Mouse (Mus musculus): Measurements from ENCODE around the gene Dner.

Dner gene

GRCm38 (mm10) chr1:84536069-84536468 is 160.0 kb downstream of the Dner start:
- DNase-seq (ENCODE audit: low spot score in 2 of 2) = no peak

GRCm38 (mm10) chr1:84525514-84525913 is 170.5 kb downstream of the Dner start:
- DNase-seq (ENCODE audit: low spot score in 2 of 2) = no peak

DNA sequence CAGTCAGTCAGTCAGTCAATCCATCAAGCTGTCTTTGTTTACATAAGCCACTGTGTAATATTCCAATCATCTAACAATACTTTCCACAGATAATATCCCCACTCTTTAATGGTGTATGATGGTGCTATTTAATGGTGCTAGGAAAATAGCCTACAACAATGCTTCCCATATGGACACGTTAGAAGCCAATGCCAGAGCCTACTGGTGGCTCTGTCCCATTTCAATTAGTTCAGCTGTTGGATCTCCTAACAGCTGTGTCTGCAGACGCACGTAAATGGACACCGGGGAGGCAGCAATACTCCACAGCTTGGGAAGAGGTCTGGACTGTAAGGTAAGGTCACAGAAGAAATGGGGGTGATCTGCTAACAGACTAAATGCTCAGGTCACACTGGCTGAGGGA is 171.6 kb downstream of the Dner start:
- DNase-seq (ENCODE audit: low spot score in 2 of 2) = no peak

- DNase-seq (ENCODE audit: low spot score in 2 of 2) = no peak
Measured at GRCm38 (mm10) chr1:84522963-84523280, 173.1 kb downstream of the Dner start.

DNA sequence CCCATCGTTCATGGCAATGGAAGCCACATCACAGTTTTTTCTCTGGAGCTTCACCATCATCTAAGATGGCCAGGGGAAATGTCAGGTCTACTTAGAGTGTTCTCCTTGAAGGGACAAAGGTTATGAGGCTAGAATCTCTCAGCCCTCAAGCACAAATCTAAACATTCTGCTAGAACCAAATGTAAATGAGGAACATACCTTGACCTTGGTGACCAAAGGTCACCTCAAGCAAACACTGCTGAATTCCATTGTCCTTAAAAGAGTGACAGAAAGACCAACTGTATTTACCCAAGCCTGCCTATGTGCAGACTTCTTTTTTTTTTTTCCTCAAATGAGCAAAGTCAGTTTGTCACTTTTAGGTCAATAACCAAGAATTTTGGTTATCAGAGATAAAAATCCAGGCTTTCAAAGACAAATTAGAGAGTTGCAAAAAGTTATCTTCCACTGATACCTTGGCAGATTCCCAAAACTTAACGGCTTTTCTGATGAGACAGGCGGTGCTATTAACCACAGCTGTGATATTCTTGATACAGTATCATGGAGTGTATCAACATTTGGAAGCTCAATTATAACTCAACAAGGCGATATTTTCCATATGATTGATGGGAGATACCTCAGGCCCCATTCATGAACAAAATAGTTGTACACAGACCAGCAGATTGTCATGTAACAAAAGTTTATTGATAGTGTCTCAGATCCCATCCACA is 173.6 kb downstream of the Dner start:
- DNase-seq (ENCODE audit: low spot score in 2 of 2) = no peak

GRCm38 (mm10) chr1:84518347-84518746 is 177.7 kb downstream of the Dner start:
- no peak for DNase-seq (ENCODE audit: low spot score in 2 of 2)

DNA sequence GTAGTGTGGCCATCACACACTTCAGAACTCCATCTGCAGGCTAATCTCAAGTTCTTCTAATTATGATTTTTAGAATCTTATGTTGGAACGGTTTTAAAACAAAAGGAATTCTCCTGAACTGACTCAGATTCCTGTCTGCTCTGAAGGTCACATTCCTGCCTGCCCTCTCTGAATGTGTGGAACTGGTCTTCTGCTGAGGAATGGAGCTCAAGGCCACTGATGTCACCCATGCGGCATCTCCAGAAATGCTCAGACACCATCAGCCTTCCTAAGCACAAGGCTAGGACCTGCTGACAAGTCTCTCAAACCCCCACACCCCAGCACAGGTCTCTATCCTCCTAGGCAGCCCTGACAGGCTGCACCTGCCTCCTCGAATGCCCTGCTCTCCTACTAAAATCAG is 182.8 kb downstream of the Dner start:
- DNase-seq (ENCODE audit: low spot score in 2 of 2) = no peak

DNA sequence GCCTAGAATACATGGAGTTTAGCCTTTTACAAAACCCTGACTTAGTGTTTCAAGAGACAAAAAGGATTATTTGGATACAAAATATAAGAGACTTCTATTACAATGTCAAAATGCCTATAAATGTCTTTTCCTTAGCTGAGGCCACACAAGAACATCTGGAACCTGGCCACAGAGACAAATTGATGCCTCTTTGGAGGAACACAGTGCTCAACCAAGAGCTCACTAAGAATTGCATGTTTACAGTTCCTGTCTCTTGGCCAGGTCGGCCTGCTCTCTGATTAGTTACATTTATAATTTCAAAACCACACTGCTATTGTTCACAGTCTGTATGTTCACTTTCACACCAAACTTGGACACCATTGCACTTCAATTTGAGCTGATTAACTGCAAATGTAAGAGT is 187.5 kb downstream of the Dner start:
- no peak for DNase-seq (ENCODE audit: low spot score in 2 of 2)

DNA sequence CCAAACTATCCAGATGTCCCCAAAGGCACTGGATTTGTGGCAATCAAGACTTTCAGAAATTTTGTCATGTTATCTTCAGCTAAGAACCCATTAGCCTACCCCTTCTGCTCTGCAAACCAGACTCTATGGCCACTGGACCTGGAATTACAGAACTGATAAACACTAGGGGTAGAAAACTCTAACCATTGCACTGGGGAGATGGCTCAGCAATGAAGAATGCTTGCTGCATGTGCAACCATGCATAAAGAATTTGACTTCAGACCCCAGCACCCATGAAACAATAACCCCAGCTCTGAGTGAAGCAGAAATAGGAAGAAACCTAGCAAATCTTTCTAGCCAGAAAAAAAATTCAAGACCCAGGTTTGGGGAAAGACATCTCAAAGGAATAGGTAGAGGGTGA is 188.5 kb downstream of the Dner start:
- DNase-seq (ENCODE audit: low spot score in 2 of 2) = no peak

DNA sequence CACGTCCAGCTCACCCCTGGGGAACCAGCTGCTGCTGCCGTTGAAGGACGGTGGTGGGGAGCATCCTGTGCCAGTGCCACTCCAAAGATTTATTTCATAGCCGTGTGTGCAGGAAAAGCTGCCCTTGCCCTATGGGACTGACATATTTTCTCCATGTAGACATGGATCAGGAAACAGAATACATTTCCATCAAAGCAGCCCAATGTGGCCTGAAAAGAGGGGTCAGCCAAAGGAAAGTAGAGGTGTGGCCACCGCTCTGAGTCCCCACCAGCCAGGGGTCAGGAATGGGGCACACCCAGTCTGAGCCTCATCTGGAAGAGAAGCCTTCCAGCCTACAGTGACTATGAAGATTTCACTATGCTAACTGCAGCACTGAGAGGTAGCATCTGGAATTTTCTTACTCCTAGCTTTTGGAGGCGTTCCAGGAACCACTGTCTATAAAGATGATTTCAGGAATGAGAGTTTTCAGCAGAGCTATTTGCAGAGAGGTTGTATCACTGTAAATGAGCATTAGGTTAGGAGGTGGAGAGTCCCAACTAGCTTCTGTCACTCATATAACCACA is 189.0 kb downstream of the Dner start:
- DNase-seq (ENCODE audit: low spot score in 2 of 2) = no peak

GRCm38 (mm10) chr1:84500673-84501072 is 195.3 kb downstream of the Dner start:
- no peak for DNase-seq (ENCODE audit: low spot score in 2 of 2)

GRCm38 (mm10) chr1:84491732-84492131 is 204.3 kb downstream of the Dner start:
- DNase-seq (ENCODE audit: low spot score in 2 of 2) = no peak

GRCm38 (mm10) chr1:84488546-84488945 is 207.5 kb downstream of the Dner start:
- DNase-seq (ENCODE audit: low spot score in 2 of 2) = no peak

DNA sequence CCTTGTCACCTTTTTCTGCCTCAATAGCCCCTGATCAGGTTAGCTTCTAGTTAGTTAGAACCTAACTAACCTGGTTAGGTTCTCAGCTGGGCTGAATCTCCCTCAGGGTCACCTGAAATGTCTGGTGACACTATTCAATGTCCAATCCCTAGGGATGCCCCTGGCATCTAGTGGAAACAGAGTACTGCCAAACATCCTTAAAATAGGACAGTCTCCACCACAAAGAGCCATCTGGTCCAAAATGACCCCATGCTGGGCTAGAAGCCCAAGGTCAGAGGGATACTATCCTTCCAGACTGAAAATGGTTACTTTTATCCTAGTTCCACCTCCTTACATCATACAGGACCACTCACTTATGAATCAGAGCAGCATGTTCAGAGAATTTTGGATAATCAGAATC is 211.0 kb downstream of the Dner start:
- no peak for DNase-seq (ENCODE audit: low spot score in 2 of 2)

GRCm38 (mm10) chr1:84484577-84484976 is 211.4 kb downstream of the Dner start:
- no peak for DNase-seq (ENCODE audit: low spot score in 2 of 2)

GRCm38 (mm10) chr1:84479976-84480375 is 216.0 kb downstream of the Dner start:
- no peak for DNase-seq (ENCODE audit: low spot score in 2 of 2)

GRCm38 (mm10) chr1:84474274-84474673 is 221.7 kb downstream of the Dner start:
- no peak for DNase-seq (ENCODE audit: low spot score in 2 of 2)

DNA sequence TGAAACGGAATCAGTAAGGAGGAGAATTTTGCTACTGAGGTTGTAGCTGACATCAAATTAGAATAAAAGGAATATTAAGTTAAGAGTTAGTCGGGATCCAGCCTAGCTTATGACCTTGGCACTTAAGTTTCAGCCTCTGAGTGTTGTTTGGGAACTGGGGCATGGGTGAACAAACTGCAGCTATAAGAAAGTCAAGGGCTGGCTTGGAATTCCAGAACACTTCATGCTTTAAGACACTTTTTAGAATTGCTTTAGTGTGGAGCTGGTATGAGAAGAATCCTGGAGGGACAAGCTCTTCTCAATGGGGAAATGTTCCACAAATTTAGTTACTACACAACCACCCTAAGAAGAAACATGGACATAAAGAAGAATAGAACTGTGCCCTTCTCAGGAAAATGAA is 223.8 kb downstream of the Dner start:
- DNase-seq (ENCODE audit: low spot score in 2 of 2) = no peak

- DNase-seq (ENCODE audit: low spot score in 2 of 2) = no peak
Measured at GRCm38 (mm10) chr1:84470342-84470741, 225.7 kb downstream of the Dner start.

DNA sequence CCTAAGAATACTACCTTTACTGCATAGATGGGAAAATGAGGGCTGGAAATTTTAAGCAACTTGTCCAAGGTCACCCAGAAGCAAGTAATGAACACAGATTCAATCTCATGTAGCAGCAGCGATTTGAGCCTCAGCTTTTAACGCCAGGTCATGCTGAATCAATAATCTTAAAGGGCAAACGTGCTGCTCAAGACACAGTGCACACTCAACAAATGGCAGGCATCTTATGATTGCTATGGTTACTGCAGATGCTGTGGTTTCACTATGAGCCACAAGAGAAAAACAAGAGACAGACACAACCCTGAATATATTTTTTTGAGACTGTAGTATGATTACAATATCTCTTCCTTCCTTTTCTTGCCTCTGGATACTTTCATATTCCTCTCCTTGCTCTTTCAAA is 228.4 kb downstream of the Dner start:
- no peak for DNase-seq (ENCODE audit: low spot score in 2 of 2)

DNA sequence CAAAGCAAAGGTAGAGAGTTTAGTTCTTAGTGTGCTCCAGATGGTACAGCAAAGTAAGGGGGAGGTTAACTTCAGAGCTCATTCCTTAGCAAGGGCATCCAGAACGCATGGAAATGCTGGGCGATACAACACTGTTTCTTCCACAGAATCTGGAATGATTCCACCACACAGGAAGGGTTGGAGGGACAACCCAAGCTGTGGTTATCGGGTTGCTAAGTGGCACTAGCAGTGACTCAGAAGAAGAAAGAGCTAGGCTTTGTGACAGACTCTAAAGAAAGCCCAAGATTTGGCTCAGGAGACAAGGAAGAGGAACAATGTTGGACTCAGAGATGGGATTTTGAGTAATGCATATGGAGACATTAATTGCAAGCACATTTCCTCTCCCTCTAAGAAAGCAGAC is 231.3 kb downstream of the Dner start:
- no peak for DNase-seq (ENCODE audit: low spot score in 2 of 2)

DNA sequence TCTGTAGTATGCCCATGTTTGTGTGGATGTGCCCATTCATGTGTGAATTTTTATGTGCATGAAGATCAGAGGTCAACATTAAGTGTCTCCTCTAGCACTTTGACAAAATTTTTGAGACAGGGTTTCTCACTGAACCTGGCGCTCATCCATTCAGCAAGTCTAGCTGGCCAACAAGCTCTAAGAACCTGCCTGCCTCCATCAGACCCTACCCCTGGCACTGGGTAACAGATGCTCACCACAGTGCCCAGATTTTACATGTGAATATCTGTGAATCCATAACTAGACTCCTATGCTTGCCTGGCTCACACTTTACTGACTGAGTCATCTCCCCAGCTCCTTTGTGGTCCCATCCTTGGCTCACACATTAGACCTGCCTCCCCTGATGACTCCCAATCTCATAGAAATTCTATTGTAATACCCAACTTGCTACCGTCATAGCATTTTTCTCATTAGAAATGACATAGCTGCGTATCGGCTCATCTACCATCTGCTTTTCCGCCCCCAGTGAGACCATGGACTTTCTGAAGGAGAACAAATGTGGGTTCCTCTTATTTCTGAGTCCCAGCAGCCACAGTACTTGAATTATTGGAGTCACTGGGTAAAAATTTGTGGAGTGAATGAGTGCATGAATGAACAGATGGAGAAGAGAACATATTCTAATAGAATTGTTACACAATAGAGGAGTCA is 231.9 kb downstream of the Dner start:
- DNase-seq (ENCODE audit: low spot score in 2 of 2) = no peak

DNA sequence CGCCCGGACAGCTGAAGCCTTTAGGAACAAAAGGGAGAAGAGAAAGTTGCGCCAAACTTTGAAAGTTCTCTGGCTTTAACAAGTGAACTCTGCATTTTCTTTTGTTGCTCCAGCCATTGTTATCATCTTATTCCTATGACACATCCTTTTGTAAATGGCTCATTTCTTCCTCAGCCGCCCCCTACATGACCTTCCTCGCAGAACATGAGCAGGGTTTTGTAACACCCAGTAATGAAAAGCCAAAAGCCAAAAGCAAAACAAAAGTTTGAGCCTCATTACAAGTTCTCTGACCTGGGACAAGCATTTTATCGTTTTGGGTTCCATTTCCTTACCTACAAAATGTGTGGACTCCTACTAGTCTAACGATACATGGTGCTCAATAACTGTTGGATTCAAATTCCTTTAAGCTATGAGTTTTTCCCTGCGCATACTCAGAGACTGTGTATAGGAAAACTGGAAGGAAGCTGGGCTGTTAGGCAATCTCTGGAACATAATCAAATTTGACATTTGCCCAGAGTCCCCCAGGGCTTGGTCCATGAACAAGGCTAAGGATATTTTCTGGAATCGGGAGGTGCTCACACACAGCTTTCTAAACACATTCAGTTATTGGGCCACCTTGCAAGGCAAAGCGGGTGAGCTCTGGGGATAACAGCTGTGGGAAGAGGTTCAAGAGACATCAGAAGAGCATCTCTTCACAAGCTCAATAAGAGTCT is 246.3 kb downstream of the Dner start:
- no peak for DNase-seq (ENCODE audit: low spot score in 2 of 2)

Data from thymus, postnatal 10 days (tissue).